Mouse (Mus musculus): ENCODE results near the gene Kdelr2. TPM values are rescaled to one million over a fixed set of nuclear protein-coding genes. Genes with fewer than 3 reads are reported as not detected.
A peak's percentile ranks its signal among the peaks of the same experiment; 100 is the strongest.
"Not testable (repeated sequence)": the region's sequence is repeated elsewhere in the genome, so short reads cannot be mapped to it uniquely, and the experiment has no call there.

Kdelr2 gene
- total RNA-seq (2022), result 10 to 100 TPM; 32.1 to 39.5 (median 34.3) TPM

- peak; percentile 78 to 86 for DNase-seq (ENCODE audit: low spot score in 2 of 2)
Measured at GRCm38 (mm10) chr5:143403221-143404147, at the start of gene Kdelr2. Gene Kdelr2 (plus strand): TSS chr5:143403838.

GRCm38 (mm10) chr5:143356017-143356416, 47.6 kb upstream of the Kdelr2 start:
- no peak for DNase-seq (ENCODE audit: low spot score in 2 of 2)

DNA sequence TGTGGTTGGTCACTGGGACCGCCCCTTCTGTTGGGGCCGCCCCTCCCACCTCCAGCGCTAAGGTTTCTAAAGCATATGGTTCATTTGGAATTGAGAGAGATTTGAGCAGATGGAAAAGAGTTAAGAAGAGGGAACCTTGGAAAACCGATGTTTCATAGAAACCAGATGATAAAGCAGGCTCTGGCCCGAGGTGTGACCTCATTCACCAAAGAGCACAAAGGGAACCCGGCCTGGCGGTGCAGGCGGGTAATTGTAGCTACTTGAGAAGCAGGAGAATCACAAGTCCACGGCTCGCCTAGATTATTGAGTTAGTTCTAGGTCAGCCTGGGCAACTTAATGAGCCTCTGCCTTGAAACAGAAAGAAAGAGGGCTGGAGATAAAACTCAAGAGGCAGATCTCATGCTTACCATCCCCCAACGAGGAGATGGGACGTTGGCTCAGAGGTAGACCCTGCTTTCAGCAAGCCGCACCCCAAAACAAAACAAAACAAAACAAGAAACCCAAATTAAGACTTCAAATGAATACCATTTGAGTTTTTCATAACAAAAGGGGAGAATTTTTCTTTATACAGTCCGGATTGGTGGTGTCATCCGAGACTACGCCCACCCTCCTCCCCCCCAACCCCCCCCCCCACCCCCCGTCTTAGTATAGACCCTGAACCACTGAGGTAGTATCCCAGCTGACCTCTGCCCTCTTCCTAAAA, 46.8 kb upstream of the Kdelr2 start, which contains the start of gene Grid2ip:
Gene Grid2ip (plus strand): TSS at position 653 of the 703 bp plus-strand sequence.
- DNase-seq (ENCODE audit: low spot score in 2 of 2), result no peak

DNA sequence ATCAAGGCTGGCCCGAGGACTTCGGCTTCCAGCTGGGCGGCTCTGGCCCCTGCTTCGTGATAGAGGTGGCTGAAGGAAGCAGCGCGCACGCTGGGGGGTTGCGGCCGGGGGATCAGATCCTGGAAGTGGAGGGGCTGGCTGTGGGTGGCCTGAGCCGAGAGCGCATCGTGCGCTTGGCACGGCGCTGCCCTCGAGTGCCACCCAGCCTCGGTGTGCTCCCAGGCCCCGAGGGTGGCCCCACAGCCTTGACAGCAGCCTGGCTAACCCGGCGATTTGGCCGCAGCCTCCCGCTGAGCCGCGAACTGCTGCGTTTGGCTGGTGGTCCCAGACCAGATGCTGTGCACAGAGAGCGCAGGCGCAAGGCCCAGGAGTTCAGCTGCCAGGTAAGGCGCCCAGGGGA, 46.1 kb upstream of the Kdelr2 start:
- no peak for DNase-seq (ENCODE audit: low spot score in 2 of 2)

GRCm38 (mm10) chr5:143359263-143359662, 44.4 kb upstream of the Kdelr2 start:
- DNase-seq (ENCODE audit: low spot score in 2 of 2), result no peak

GRCm38 (mm10) chr5:143360000-143360399, 43.6 kb upstream of the Kdelr2 start:
- no peak for DNase-seq (ENCODE audit: low spot score in 2 of 2)

DNA sequence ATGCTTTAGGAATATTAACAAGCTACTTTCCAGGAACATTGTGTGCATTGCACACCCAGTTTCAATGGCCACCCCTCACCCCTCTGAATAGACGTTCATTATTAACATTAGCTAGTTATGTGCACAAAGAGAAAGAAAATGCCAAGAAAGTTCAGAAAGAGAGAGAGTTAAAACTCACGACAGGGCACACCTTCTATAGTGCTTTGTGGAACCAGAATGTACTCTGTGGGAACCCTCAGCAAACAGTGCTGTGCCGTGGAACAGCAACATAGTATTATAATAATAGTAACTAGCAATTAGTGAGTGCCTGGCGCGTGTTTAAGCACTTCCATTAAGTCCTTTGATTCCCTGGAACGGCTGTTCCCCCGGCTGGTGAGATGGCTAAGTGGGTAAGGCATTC, 42.2 kb upstream of the Kdelr2 start:
- DNase-seq (ENCODE audit: low spot score in 2 of 2), result no peak

- no peak for DNase-seq (ENCODE audit: low spot score in 2 of 2)
Measured at GRCm38 (mm10) chr5:143363678-143364615, 39.7 kb upstream of the Kdelr2 start.

DNA sequence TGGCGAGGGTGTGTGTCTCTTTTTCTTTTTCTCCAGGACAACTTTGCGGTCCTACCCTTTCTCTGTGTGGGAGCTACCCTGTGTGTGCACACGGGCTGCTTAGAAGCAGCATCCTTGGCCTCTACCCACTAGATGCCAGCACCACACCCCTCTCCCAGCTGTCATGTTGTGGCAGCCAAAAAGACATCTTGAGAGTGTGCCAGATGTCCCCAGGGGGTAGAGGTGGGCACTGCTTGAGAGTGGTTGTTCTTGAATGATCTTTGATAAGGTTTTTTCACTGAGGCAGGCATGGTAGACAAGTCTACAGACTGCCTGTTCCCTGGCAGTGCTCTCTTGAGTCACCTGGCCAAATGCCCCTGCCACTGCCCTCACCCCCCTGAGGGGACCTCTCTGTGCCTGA, 35.7 kb upstream of the Kdelr2 start:
- DNase-seq (ENCODE audit: low spot score in 2 of 2), result no peak

DNA sequence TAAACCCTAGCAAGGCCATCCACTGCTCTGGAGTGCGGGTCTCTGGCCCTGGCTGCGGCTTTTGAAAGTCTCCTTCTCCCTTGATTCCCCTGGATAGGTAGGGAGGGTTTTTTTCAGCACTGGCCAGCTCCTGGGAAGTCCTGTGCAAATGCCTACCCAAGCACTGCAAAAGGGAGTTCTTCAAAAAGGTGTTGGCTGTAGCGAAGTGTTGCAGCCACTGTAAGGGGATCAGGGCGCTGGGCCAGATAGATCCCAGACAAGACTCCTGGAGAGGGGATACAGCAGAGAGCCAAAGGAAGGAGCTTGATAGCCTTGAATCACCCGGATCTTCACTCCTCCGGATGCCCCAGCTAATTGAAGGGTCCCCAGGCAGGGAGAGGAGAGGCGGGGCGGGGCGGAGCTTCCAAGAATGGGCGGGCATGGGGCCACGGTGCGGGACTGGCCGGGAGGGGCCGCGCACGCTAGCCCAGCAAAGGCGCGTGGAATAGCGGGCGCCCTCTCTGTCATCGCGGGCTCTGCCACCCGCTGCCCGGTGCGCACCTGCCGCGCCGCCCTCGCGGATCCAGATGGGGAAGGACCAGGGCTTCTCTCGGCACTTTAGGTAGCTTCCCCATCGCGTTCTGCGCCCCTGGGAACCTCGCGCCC, 33.9 kb upstream of the Kdelr2 start:
- DNase-seq (ENCODE audit: low spot score in 2 of 2), result no peak

DNA sequence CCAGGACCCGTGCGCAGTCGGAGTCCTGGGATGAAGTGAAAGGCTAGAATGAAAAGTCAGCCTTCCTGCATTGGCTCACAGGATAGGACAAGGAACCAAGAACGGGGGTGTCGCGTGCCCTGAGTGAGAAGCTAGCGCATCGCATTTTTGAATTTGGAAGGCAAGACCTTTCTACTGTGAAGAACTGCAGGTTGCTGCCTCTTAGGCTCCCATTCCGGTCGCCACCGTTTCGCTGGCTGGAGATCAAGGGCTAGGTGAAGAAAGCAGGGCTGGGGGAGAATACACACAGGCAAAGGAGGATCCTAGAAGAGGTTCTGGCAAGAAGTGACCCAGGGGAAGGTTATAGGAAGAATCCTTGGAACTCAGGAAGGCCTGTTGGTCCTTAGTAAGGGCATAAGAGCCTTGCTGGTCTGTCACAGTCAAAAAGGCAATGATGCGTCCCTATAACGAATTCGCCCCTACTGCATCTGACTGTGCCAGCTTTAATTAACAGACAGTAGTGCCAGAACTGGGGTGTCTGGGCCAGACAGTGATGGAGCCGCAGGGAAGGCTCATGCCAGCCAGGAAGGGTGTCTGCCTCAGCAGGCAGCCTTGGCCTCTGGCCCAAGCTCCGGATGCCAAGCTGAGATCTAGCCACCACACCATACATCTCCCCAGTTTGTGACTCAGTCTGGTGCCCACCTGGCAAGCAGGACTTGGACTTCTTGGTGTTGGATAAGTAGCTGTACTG, 33.1 kb upstream of the Kdelr2 start:
- DNase-seq (ENCODE audit: low spot score in 2 of 2), result no peak

- no peak for DNase-seq (ENCODE audit: low spot score in 2 of 2)
Measured at GRCm38 (mm10) chr5:143371146-143371510, 32.5 kb upstream of the Kdelr2 start.

DNA sequence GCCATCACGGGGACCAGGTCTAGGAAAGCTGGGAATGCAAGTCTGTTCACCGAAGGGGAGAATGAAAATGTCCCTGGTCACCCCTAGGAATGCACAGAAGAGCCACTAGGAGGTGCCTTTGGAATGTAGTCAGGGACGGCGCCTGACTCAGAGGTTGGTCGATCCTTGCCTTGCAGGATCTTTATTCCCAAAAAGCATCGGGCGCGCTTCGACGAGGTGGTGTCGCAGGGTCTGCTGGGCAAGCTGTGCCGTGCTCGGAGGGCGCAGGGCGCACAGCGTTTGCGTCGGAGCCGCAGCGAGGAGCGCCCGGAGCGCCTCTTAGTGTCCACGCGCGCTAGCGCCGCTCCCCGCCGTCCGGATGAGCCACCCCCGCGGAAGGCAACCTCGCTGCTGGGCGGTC, 30.8 kb upstream of the Kdelr2 start:
- no peak for DNase-seq (ENCODE audit: low spot score in 2 of 2)

- DNase-seq (ENCODE audit: low spot score in 2 of 2), result peak in 1 of 2 experiments; percentile 34
Measured at GRCm38 (mm10) chr5:143375242-143375641, 28.4 kb upstream of the Kdelr2 start.

GRCm38 (mm10) chr5:143376156-143376555, 27.5 kb upstream of the Kdelr2 start:
- no peak for DNase-seq (ENCODE audit: low spot score in 2 of 2)

GRCm38 (mm10) chr5:143386797-143387621, 16.6 kb upstream of the Kdelr2 start:
- no peak for DNase-seq (ENCODE audit: low spot score in 2 of 2)

- no peak for DNase-seq (ENCODE audit: low spot score in 2 of 2)
Measured at GRCm38 (mm10) chr5:143394184-143394583, 9.5 kb upstream of the Kdelr2 start.

GRCm38 (mm10) chr5:143394966-143395365, 8.7 kb upstream of the Kdelr2 start:
- DNase-seq (ENCODE audit: low spot score in 2 of 2), result not testable (repeated sequence)

GRCm38 (mm10) chr5:143395649-143396048, 8.0 kb upstream of the Kdelr2 start:
- DNase-seq (ENCODE audit: low spot score in 2 of 2), result no peak
